Mouse (Mus musculus) kidney, adult 2 months (tissue): Measurements from ENCODE around the gene Cdh12.

Experiments used
- CTCF ChIP-seq: fragments of 200-500 bp; conservative IDR thresholded peaks from 2 replicates; pipeline ENCODE4 v1.5.1; 2011; ENCODE audit warnings: low read depth, mild to moderate bottlenecking, control low read depth, low read length, moderate library complexity, mixed read lengths; ENCODE audit not compliant: insufficient read depth, insufficient read length
- POLR2A ChIP-seq: fragments of 200-500 bp; IDR thresholded peaks from one replicate; pipeline ENCODE4 v1.6.1; 2011; ENCODE audit warnings: low read depth, low read length, control low read depth

- TF ChIP-seq CTCF (no peak), POLR2A (no peak)
Observed at GRCm38 (mm10) chr15:20462500-20462899, 13.4 kb downstream of the Cdh12 start.
